Mouse (Mus musculus): ENCODE measurements around the gene Capza3. TPM values are rescaled to one million over a fixed set of nuclear protein-coding genes. Genes with fewer than 3 reads are reported as not detected.

Gene Capza3
- total and polyA plus RNA-seq, 3 experiments = not detected

- TF ChIP-seq GATA2 (IDR thresholded peaks at IDR 0.05; ENCODE audit: borderline replicate concordance, low read depth, low read length) (no peak), GATA1 (IDR thresholded peaks at IDR 0.05; ENCODE audit: borderline replicate concordance, low read length) (no peak), TAL1 (conservative IDR thresholded peaks at IDR 0.05; ENCODE audit: low read depth, low read length) (no peak), POLR2AphosphoS5 (IDR thresholded peaks at IDR 0.05; ENCODE audit: insufficient replicate concordance, low read depth, low read length) (no peak), CTCF (IDR thresholded peaks at IDR 0.05; ENCODE audit: low read depth, low read length) (no peak)
- ATAC-seq (ENCODE audit: extremely low read depth, insufficient number of reproducible peaks, low FRiP score, poor library complexity, severe bottlenecking) (no peak), DNase-seq (ENCODE audit: low spot score) (no peak)
- no peaks in the 10 kb centered on the region for H3K36me3 ChIP-seq (replicated peaks)
- peaks cover 31% of the 10 kb centered on the region for H3K9me3 ChIP-seq (replicated peaks)
- H3K27me3 ChIP-seq (ENCODE audit: insufficient read depth, low read length) = no peaks in the 10 kb centered on the region
- no peaks in the 10 kb centered on the region for H3K4me1 ChIP-seq (ENCODE audit: insufficient read depth, low read depth, low read length)
- no peak overlapping the region for H3K4me3 ChIP-seq (ENCODE audit: low read depth, low read length)
Measured at GRCm38 (mm10) chr6:140069177-140069576, 28.1 kb downstream of the Capza3 start.

- TF ChIP-seq POLR2AphosphoS5 (IDR thresholded peaks at IDR 0.05; ENCODE audit: insufficient replicate concordance, low read depth, low read length) = no peak
- H3K4me1 ChIP-seq (ENCODE audit: insufficient read depth, low read depth, low read length) = no peaks in the 10 kb centered on the region
- H3K36me3 ChIP-seq (replicated peaks) = no peaks in the 10 kb centered on the region
- no peak for DNase-seq (ENCODE audit: low spot score)
- H3K27me3 ChIP-seq (ENCODE audit: insufficient read depth, low read length) = no peaks in the 10 kb centered on the region
- no peak for ATAC-seq (ENCODE audit: extremely low read depth, insufficient number of reproducible peaks, low FRiP score, poor library complexity, severe bottlenecking)
- H3K4me3 ChIP-seq (ENCODE audit: low read depth, low read length) = no peak overlapping the region
- peaks cover 34% of the 10 kb centered on the region for H3K9me3 ChIP-seq (replicated peaks)
Measured at GRCm38 (mm10) chr6:140080933-140081332, 39.9 kb downstream of the Capza3 start.

- no peak for ATAC-seq (ENCODE audit: extremely low read depth, insufficient number of reproducible peaks, low FRiP score, poor library complexity, severe bottlenecking)
- no peak for TF ChIP-seq TAL1 (conservative IDR thresholded peaks at IDR 0.05; ENCODE audit: low read depth, low read length)
- no peak for TF ChIP-seq GATA2 (IDR thresholded peaks at IDR 0.05; ENCODE audit: borderline replicate concordance, low read depth, low read length)
- no peak for TF ChIP-seq GATA1 (IDR thresholded peaks at IDR 0.05; ENCODE audit: borderline replicate concordance, low read length)
- TF ChIP-seq POLR2AphosphoS5 (IDR thresholded peaks at IDR 0.05; ENCODE audit: insufficient replicate concordance, low read depth, low read length) = no peak
- TF ChIP-seq CTCF (IDR thresholded peaks at IDR 0.05; ENCODE audit: low read depth, low read length) = no peak
- no peaks in the 10 kb centered on the region for H3K4me1 ChIP-seq (ENCODE audit: insufficient read depth, low read depth, low read length)
- DNase-seq (ENCODE audit: low spot score) = no peak
- no peaks in the 10 kb centered on the region for H3K27me3 ChIP-seq (ENCODE audit: insufficient read depth, low read length)
- H3K9me3 ChIP-seq (replicated peaks) = peaks cover 34% of the 10 kb centered on the region
- H3K4me3 ChIP-seq (ENCODE audit: low read depth, low read length) = no peak overlapping the region
- no peaks in the 10 kb centered on the region for H3K36me3 ChIP-seq (replicated peaks)
Measured at GRCm38 (mm10) chr6:140081739-140082138, 40.7 kb downstream of the Capza3 start.

- no peaks in the 10 kb centered on the region for H3K27me3 ChIP-seq (ENCODE audit: insufficient read depth, low read length)
- ATAC-seq (ENCODE audit: extremely low read depth, insufficient number of reproducible peaks, low FRiP score, poor library complexity, severe bottlenecking) (no peak), DNase-seq (ENCODE audit: low spot score) (no peak)
- H3K9me3 ChIP-seq (replicated peaks) = peaks cover 28% of the 10 kb centered on the region
- H3K4me1 ChIP-seq (ENCODE audit: insufficient read depth, low read depth, low read length) = no peaks in the 10 kb centered on the region
- H3K4me3 ChIP-seq (ENCODE audit: low read depth, low read length) = no peak overlapping the region
- no peaks in the 10 kb centered on the region for H3K36me3 ChIP-seq (replicated peaks)
- TF ChIP-seq GATA2 (IDR thresholded peaks at IDR 0.05; ENCODE audit: borderline replicate concordance, low read depth, low read length) = no peak
- TF ChIP-seq TAL1 (conservative IDR thresholded peaks at IDR 0.05; ENCODE audit: low read depth, low read length) = no peak
- TF ChIP-seq GATA1 (IDR thresholded peaks at IDR 0.05; ENCODE audit: borderline replicate concordance, low read length) = no peak
- TF ChIP-seq CTCF (IDR thresholded peaks at IDR 0.05; ENCODE audit: low read depth, low read length) = no peak
- TF ChIP-seq POLR2AphosphoS5 (IDR thresholded peaks at IDR 0.05; ENCODE audit: insufficient replicate concordance, low read depth, low read length) = no peak
Measured at GRCm38 (mm10) chr6:140089855-140090254, 48.8 kb downstream of the Capza3 start.

Other genes starting within 250 kb of the Capza3 start
- gene Plcz1, start 205 bp downstream of the Capza3 start, total RNA-seq (2014; fragmentation: Nextera tagmentation) = not detected in 2 replicates
- gene Plcz1, start 205 bp downstream of the Capza3 start, total RNA-seq (2017) = not detected in 2 replicates
- not detected in 2 replicates for gene Plcz1, start 205 bp downstream of the Capza3 start, polyA plus RNA-seq (2012)

All from G1E (cell line).